Mouse (Mus musculus): Measurements from ENCODE around the gene B130006D01Rik. TPM values are rescaled to one million over a fixed set of nuclear protein-coding genes. Genes with fewer than 3 reads are reported as not detected.

Gene B130006D01Rik
- polyA plus RNA-seq, 1 experiment from 2014 or later: 1.7 TPM

- ATAC-seq (ENCODE audit: low FRiP score, low read depth): no peak
- H3K36me3 ChIP-seq: no peaks in the 10 kb centered on the region
- 94% methylated on average over 3 of the region's 3 CpGs for whole genome bisulfite sequencing
- no peak overlapping the region for H3K4me3 ChIP-seq
- no peak overlapping the region for H3K9ac ChIP-seq
- peaks cover 11% of the 10 kb centered on the region for H3K4me1 ChIP-seq
- H3K27me3 ChIP-seq (replicated peaks): no peaks in the 10 kb centered on the region
- H3K9me3 ChIP-seq: no peaks in the 10 kb centered on the region
- no peak overlapping the region for H3K27ac ChIP-seq
- no peak overlapping the region for H3K4me2 ChIP-seq (replicated peaks)
Observed at GRCm38 (mm10) chr11:95719356-95719755, 4.0 kb upstream of the B130006D01Rik start.

GRCm38 (mm10) chr11:95724466-95724865, 1.1 kb downstream of the B130006D01Rik start:
- no peak for ATAC-seq (ENCODE audit: low FRiP score, low read depth)
- Histone ChIP-seq H3K27me3 (replicated peaks) (no peaks in the 10 kb centered on the region), H3K27ac (no peak overlapping the region), H3K9ac (no peak overlapping the region), H3K4me3 (no peak overlapping the region), H3K4me2 (replicated peaks) (no peak overlapping the region), H3K36me3 (no peaks in the 10 kb centered on the region), H3K4me1 (no peaks in the 10 kb centered on the region), H3K9me3 (no peaks in the 10 kb centered on the region)
- 91% methylated on average over 4 of the region's 4 CpGs for WGBS

GRCm38 (mm10) chr11:95726156-95726555, 2.8 kb downstream of the B130006D01Rik start:
- Histone ChIP-seq H3K27me3 (replicated peaks) (no peaks in the 10 kb centered on the region), H3K4me3 (no peak overlapping the region), H3K4me1 (no peaks in the 10 kb centered on the region), H3K4me2 (replicated peaks) (no peak overlapping the region), H3K36me3 (no peaks in the 10 kb centered on the region), H3K27ac (no peak overlapping the region), H3K9me3 (no peaks in the 10 kb centered on the region), H3K9ac (no peak overlapping the region)
- 88% methylated on average over 4 of the region's 4 CpGs for WGBS
- ATAC-seq (ENCODE audit: low FRiP score, low read depth): no peak

- WGBS: 92% methylated on average over 5 of the region's 5 CpGs
- no peak overlapping the region for H3K4me2 ChIP-seq (replicated peaks)
- H3K27ac ChIP-seq: no peak overlapping the region
- H3K9me3 ChIP-seq: no peaks in the 10 kb centered on the region
- no peaks in the 10 kb centered on the region for H3K27me3 ChIP-seq (replicated peaks)
- no peak overlapping the region for H3K4me3 ChIP-seq
- H3K4me1 ChIP-seq: no peaks in the 10 kb centered on the region
- ATAC-seq (ENCODE audit: low FRiP score, low read depth): no peak
- no peak overlapping the region for H3K9ac ChIP-seq
- H3K36me3 ChIP-seq: no peaks in the 10 kb centered on the region
Observed at GRCm38 (mm10) chr11:95727947-95728346, 4.6 kb downstream of the B130006D01Rik start.

GRCm38 (mm10) chr11:95728916-95729907, 5.8 kb downstream of the B130006D01Rik start:
- H3K4me3 ChIP-seq: no peak overlapping the region
- no peak for ATAC-seq (ENCODE audit: low FRiP score, low read depth)
- H3K9ac ChIP-seq: no peak overlapping the region
- no peaks in the 10 kb centered on the region for H3K36me3 ChIP-seq
- H3K27ac ChIP-seq: no peak overlapping the region
- H3K4me2 ChIP-seq (replicated peaks): no peak overlapping the region
- H3K27me3 ChIP-seq (replicated peaks): no peaks in the 10 kb centered on the region
- no peaks in the 10 kb centered on the region for H3K4me1 ChIP-seq
- no peaks in the 10 kb centered on the region for H3K9me3 ChIP-seq
- 85% methylated on average over 12 of the region's 12 CpGs for WGBS

- no peaks in the 10 kb centered on the region for H3K27me3 ChIP-seq (replicated peaks)
- no peak for ATAC-seq (ENCODE audit: low FRiP score, low read depth)
- no peak overlapping the region for H3K9ac ChIP-seq
- H3K4me1 ChIP-seq: no peaks in the 10 kb centered on the region
- no peak overlapping the region for H3K27ac ChIP-seq
- no peak overlapping the region for H3K4me2 ChIP-seq (replicated peaks)
- no peaks in the 10 kb centered on the region for H3K9me3 ChIP-seq
- 95% methylated on average over 2 of the region's 2 CpGs for WGBS
- no peak overlapping the region for H3K4me3 ChIP-seq
- H3K36me3 ChIP-seq: no peaks in the 10 kb centered on the region
Observed at GRCm38 (mm10) chr11:95734485-95734884, 11.1 kb downstream of the B130006D01Rik start.

GRCm38 (mm10) chr11:95737811-95738210, 14.4 kb downstream of the B130006D01Rik start:
- no peaks in the 10 kb centered on the region for H3K9me3 ChIP-seq
- no peak overlapping the region for H3K4me3 ChIP-seq
- H3K27ac ChIP-seq: no peak overlapping the region
- H3K27me3 ChIP-seq (replicated peaks): no peaks in the 10 kb centered on the region
- no peaks in the 10 kb centered on the region for H3K4me1 ChIP-seq
- no peaks in the 10 kb centered on the region for H3K36me3 ChIP-seq
- 93% methylated on average over 3 of the region's 3 CpGs for WGBS
- no peak overlapping the region for H3K9ac ChIP-seq
- ATAC-seq (ENCODE audit: low FRiP score, low read depth): no peak
- no peak overlapping the region for H3K4me2 ChIP-seq (replicated peaks)

GRCm38 (mm10) chr11:95744521-95744920, 21.1 kb downstream of the B130006D01Rik start:
- H3K4me3 ChIP-seq: no peak overlapping the region
- no peaks in the 10 kb centered on the region for H3K27me3 ChIP-seq (replicated peaks)
- H3K27ac ChIP-seq: no peak overlapping the region
- H3K36me3 ChIP-seq: peaks cover 14% of the 10 kb centered on the region
- 94% methylated on average over 2 of the region's 2 CpGs for WGBS
- H3K4me1 ChIP-seq: no peaks in the 10 kb centered on the region
- no peak overlapping the region for H3K9ac ChIP-seq
- H3K4me2 ChIP-seq (replicated peaks): no peak overlapping the region
- ATAC-seq (ENCODE audit: low FRiP score, low read depth): no peak
- H3K9me3 ChIP-seq: no peaks in the 10 kb centered on the region

GRCm38 (mm10) chr11:95746821-95747220, 23.4 kb downstream of the B130006D01Rik start:
- 85% methylated on average over 4 of the region's 4 CpGs for WGBS
- Histone ChIP-seq H3K4me2 (replicated peaks) (no peak overlapping the region), H3K27ac (no peak overlapping the region), H3K9ac (no peak overlapping the region), H3K36me3 (peaks cover 21% of the 10 kb centered on the region), H3K4me3 (no peak overlapping the region), H3K4me1 (no peaks in the 10 kb centered on the region), H3K27me3 (replicated peaks) (no peaks in the 10 kb centered on the region), H3K9me3 (no peaks in the 10 kb centered on the region)
- ATAC-seq (ENCODE audit: low FRiP score, low read depth): no peak

- H3K4me2 ChIP-seq (replicated peaks): no peak overlapping the region
- H3K4me3 ChIP-seq: no peak overlapping the region
Observed at GRCm38 (mm10) chr11:95748331-95748730, 24.9 kb downstream of the B130006D01Rik start.

GRCm38 (mm10) chr11:95749619-95750018, 26.2 kb downstream of the B130006D01Rik start:
- H3K4me2 ChIP-seq (replicated peaks): no peak overlapping the region
- 89% methylated on average over 15 of the region's 15 CpGs for WGBS

More at GRCm38 (mm10) chr11:95748331-95748730, 24.9 kb downstream of the B130006D01Rik start:
- Histone ChIP-seq H3K9ac (no peak overlapping the region), H3K9me3 (no peaks in the 10 kb centered on the region), H3K27me3 (replicated peaks) (no peaks in the 10 kb centered on the region), H3K4me1 (no peaks in the 10 kb centered on the region), H3K27ac (no peak overlapping the region), H3K36me3 (peaks cover 21% of the 10 kb centered on the region)
- ATAC-seq (ENCODE audit: low FRiP score, low read depth): no peak
- 87% methylated on average over 5 of the region's 5 CpGs for WGBS

GRCm38 (mm10) chr11:95750995-95751394, 27.6 kb downstream of the B130006D01Rik start:
- WGBS: 18% methylated on average over 1 of the region's 1 CpGs
- no peak overlapping the region for H3K4me3 ChIP-seq
- H3K36me3 ChIP-seq: peaks cover 28% of the 10 kb centered on the region
- H3K27me3 ChIP-seq (replicated peaks): no peaks in the 10 kb centered on the region
- no peaks in the 10 kb centered on the region for H3K4me1 ChIP-seq
- H3K27ac ChIP-seq: no peak overlapping the region
- H3K4me2 ChIP-seq (replicated peaks): no peak overlapping the region
- no peaks in the 10 kb centered on the region for H3K9me3 ChIP-seq
- H3K9ac ChIP-seq: no peak overlapping the region
- no peak for ATAC-seq (ENCODE audit: low FRiP score, low read depth)

More at GRCm38 (mm10) chr11:95749619-95750018, 26.2 kb downstream of the B130006D01Rik start:
- Histone ChIP-seq H3K27ac (no peak overlapping the region), H3K9me3 (no peaks in the 10 kb centered on the region), H3K9ac (no peak overlapping the region), H3K27me3 (replicated peaks) (no peaks in the 10 kb centered on the region), H3K4me3 (no peak overlapping the region), H3K4me1 (no peaks in the 10 kb centered on the region), H3K36me3 (peaks cover 24% of the 10 kb centered on the region)
- ATAC-seq (ENCODE audit: low FRiP score, low read depth): no peak
